In genomic region chr12:27663126-27663525, GRCm38 (mm10) we compare ENCODE assay signal across 36 mouse cellular contexts.
"Had no signal": no experiment of that assay in that cellular context is flagged by ENCODE, and none has a peak within 500 bp of the region (broad histone marks: within the 10 kb centered on the region; RNA-seq: fewer than 3 reads in every experiment).

No protein-coding gene starts in this region.

- H3K9me3 ChIP-seq: heart, embryonic 10.5 days; heart, embryonic 12.5 days; heart, embryonic 13.5 days; heart, embryonic 15.5 days; hindbrain, embryonic 10.5 days; hindbrain, embryonic 12.5 days; hindbrain, embryonic 13.5 days; hindbrain, embryonic 15.5 days; intestine, embryonic 15.5 days; kidney, embryonic 15.5 days had no signal

- H3K27me3 ChIP-seq: heart, embryonic 12.5 days; heart, embryonic 13.5 days; heart, embryonic 15.5 days; hindbrain, embryonic 12.5 days; hindbrain, embryonic 13.5 days; hindbrain, embryonic 15.5 days; intestine, embryonic 15.5 days; kidney, embryonic 15.5 days had no signal

- H3K9ac ChIP-seq: heart, embryonic 12.5 days; heart, embryonic 13.5 days; heart, embryonic 15.5 days; hindbrain, embryonic 12.5 days; hindbrain, embryonic 13.5 days; hindbrain, embryonic 14.5 days; hindbrain, embryonic 15.5 days; intestine, embryonic 15.5 days; kidney, embryonic 15.5 days had no signal

- H3K27ac ChIP-seq: heart, embryonic 10.5 days; heart, embryonic 13.5 days; heart, embryonic 15.5 days; hindbrain, embryonic 10.5 days; hindbrain, embryonic 12.5 days; hindbrain, embryonic 13.5 days; hindbrain, embryonic 14.5 days; hindbrain, embryonic 15.5 days; hindbrain, postnatal 0 days; intestine, embryonic 15.5 days; kidney, embryonic 15.5 days; kidney, postnatal 0 days; layer of hippocampus, adult 2 months; left cerebral cortex, adult 2 months had no signal

- ATAC-seq: hindbrain, embryonic 16.5 days; hindbrain, postnatal 0 days; inflammation-experienced regulatory T-cells, adult 6 months; intestine, embryonic 15.5 days; intestine, embryonic 16.5 days; intestine, postnatal 0 days had no signal

- H3K4me1 ChIP-seq: heart, embryonic 15.5 days; hindbrain, embryonic 10.5 days; hindbrain, embryonic 12.5 days; intestine, embryonic 15.5 days; kidney, embryonic 15.5 days had no signal

- H3K4me3 ChIP-seq: heart, embryonic 10.5 days; heart, embryonic 12.5 days; heart, embryonic 13.5 days; heart, embryonic 15.5 days; hindbrain, embryonic 10.5 days; hindbrain, embryonic 12.5 days; hindbrain, embryonic 13.5 days; hindbrain, embryonic 15.5 days; intestine, embryonic 15.5 days; kidney, embryonic 15.5 days; layer of hippocampus, adult 2 months; left cerebral cortex, adult 2 months had no signal

- H3K4me2 ChIP-seq: heart, embryonic 11.5 days; heart, embryonic 12.5 days; heart, embryonic 13.5 days; heart, embryonic 15.5 days; hindbrain, embryonic 12.5 days; hindbrain, embryonic 13.5 days; hindbrain, embryonic 14.5 days; hindbrain, embryonic 15.5 days; intestine, embryonic 15.5 days; kidney, embryonic 15.5 days had no signal

- H3K36me3 ChIP-seq: heart, embryonic 10.5 days; heart, embryonic 12.5 days; heart, embryonic 13.5 days; heart, embryonic 15.5 days; hindbrain, embryonic 10.5 days; hindbrain, embryonic 12.5 days; hindbrain, embryonic 13.5 days; hindbrain, embryonic 15.5 days; intestine, embryonic 15.5 days; kidney, embryonic 15.5 days had no signal

- DNase-seq: heart, postnatal 10 days; heart, postnatal 14 days; heart, postnatal 36 days; heart, postnatal 4 days; kidney, adult 11 months; kidney, adult 18-20 months; kidney, adult 2 months; kidney, adult 8-10 months; kidney, adult 9 months; kidney, postnatal 10 days; kidney, postnatal 14 days; kidney, postnatal 25 days; kidney, postnatal 36 days; kidney, postnatal 4 days; layer of hippocampus, adult 9-11 months; layer of hippocampus, postnatal 36 days had no signal
